ENCODE assay signal across 23 mouse cellular contexts in genomic region chr5:97417185-97417584, GRCm38 (mm10). TPM values are rescaled to one million over a fixed set of nuclear protein-coding genes. Genes with fewer than 3 reads are reported as not detected.
"Had no signal": no experiment of that assay in that cellular context is flagged by ENCODE, and none has a peak within 500 bp of the region (broad histone marks: within the 10 kb centered on the region; RNA-seq: fewer than 3 reads in every experiment).

No protein-coding gene starts in this region.

- H3K4me2 ChIP-seq: limb, embryonic 13.5 days; midbrain, embryonic 12.5 days; neural tube, embryonic 13.5 days; stomach, embryonic 15.5 days had no signal

- H3K27ac ChIP-seq: limb, embryonic 13.5 days; liver, embryonic 14.5 days; midbrain, embryonic 12.5 days; neural tube, embryonic 13.5 days; stomach, embryonic 15.5 days had no signal

- H3K4me3 ChIP-seq: layer of hippocampus, adult 2 months; limb, embryonic 13.5 days; megakaryocyte, embryonic 14.5 days; midbrain, embryonic 12.5 days; neural tube, embryonic 13.5 days; stomach, embryonic 15.5 days had no signal

- H3K4me1 ChIP-seq: limb, embryonic 13.5 days; megakaryocyte, embryonic 14.5 days; midbrain, embryonic 12.5 days; stomach, embryonic 15.5 days had no signal

- H3K9me3 ChIP-seq: limb, embryonic 13.5 days; megakaryocyte, embryonic 14.5 days; midbrain, embryonic 12.5 days; neural tube, embryonic 13.5 days; stomach, embryonic 15.5 days had no signal

- H3K9ac ChIP-seq: limb, embryonic 13.5 days; liver, embryonic 14.5 days; midbrain, embryonic 12.5 days; neural tube, embryonic 13.5 days; stomach, embryonic 15.5 days had no signal

- H3K36me3 ChIP-seq: limb, embryonic 13.5 days; midbrain, embryonic 12.5 days; neural tube, embryonic 13.5 days; stomach, embryonic 15.5 days had no signal

- ATAC-seq: midbrain, embryonic 16.5 days had no signal

- H3K27me3 ChIP-seq: limb, embryonic 13.5 days; megakaryocyte, embryonic 14.5 days; midbrain, embryonic 12.5 days; neural tube, embryonic 13.5 days; stomach, embryonic 15.5 days had no signal

- DNase-seq: kidney, adult 8-10 months; kidney, postnatal 4 days; left cerebral cortex, postnatal 4 days; lung, adult 18-20 months; lung, postnatal 36 days; retina, postnatal 1 day; right cerebral cortex, postnatal 4 days; spleen, adult 18-20 months; thymus, adult 2 months; thymus, postnatal 25 days had no signal

RNA-seq across cellular contexts. Expression of gene Naa11, which starts 25.0 kb away (rescaled TPM):
- total RNA-seq: layer of hippocampus, adult 2 months; layer of hippocampus, postnatal 14 days; left cerebral cortex, adult 18-20 months; liver, adult 2 months had no signal
- polyA plus RNA-seq: kidney, embryonic 16.5 days; limb, embryonic 13.5 days; liver, adult 2 months; liver, embryonic 14.5 days; lung, embryonic 16.5 days; midbrain, embryonic 12.5 days; neural tube, embryonic 13.5 days; thymus, adult 2 months had no signal

RNA-seq across cellular contexts. Expression of gene Gk2, which starts 39.6 kb away (rescaled TPM):
- total RNA-seq: layer of hippocampus, adult 2 months; layer of hippocampus, postnatal 14 days; left cerebral cortex, adult 18-20 months; left cerebral cortex, postnatal 4 days; liver, adult 2 months had no signal
- polyA plus RNA-seq: kidney, embryonic 16.5 days; limb, embryonic 13.5 days; liver, adult 2 months; liver, embryonic 14.5 days; lung, embryonic 16.5 days; midbrain, embryonic 12.5 days; midbrain, embryonic 16.5 days; neural tube, embryonic 13.5 days; stomach, embryonic 15.5 days had no signal
